Mouse (Mus musculus) E14TG2a.4 (cell line): ENCODE data around the gene Crip2.

Experiments
- CTCF ChIP-seq: conservative IDR thresholded peaks from 2 replicates; pipeline ENCODE4 v1.5.1; 2014; ENCODE audit warnings: low read length
- NANOG ChIP-seq: IDR thresholded peaks from 2 replicates; pipeline ENCODE4 v1.6.1; 2014; ENCODE audit warnings: borderline replicate concordance, low read length, mixed read lengths
- POU5F1 ChIP-seq: IDR thresholded peaks from 2 replicates; pipeline ENCODE4 v1.6.1; 2014; ENCODE audit warnings: low read length, borderline replicate concordance

GRCm38 (mm10) chr12:113108528-113109283, 31.3 kb upstream of the Crip2 start:
- no peak for TF ChIP-seq CTCF
- TF ChIP-seq POU5F1 = no peak
- TF ChIP-seq NANOG = no peak
